Mouse (Mus musculus) ZHBTc4 (cell line): ENCODE measurements around the gene Arf5.
A peak's percentile ranks its signal among the peaks of the same experiment; 100 is the strongest.

Experiments
- DNase-seq: peaks from one replicate; pipeline ENCODE4 v3.0.0-alpha.2; 2011; ENCODE audit warnings: low read depth, low spot score

Arf5 gene

GRCm38 (mm10) chr6:28423313-28423712 lies at the start of gene Arf5:
Gene Arf5, plus strand, starts transcription at chr6:28423560.
- peak; percentile 86 for DNase-seq

GRCm38 (mm10) chr6:28381983-28382382 lies 41.4 kb upstream of the Arf5 start:
- DNase-seq: no peak

GRCm38 (mm10) chr6:28385169-28385568 lies 38.2 kb upstream of the Arf5 start:
- DNase-seq: no peak

GRCm38 (mm10) chr6:28389038-28389437 lies 34.3 kb upstream of the Arf5 start:
- DNase-seq: no peak

- DNase-seq: no peak
These were observed 27.1 kb upstream of the Arf5 start for GRCm38 (mm10) chr6:28396051-28396852.

GRCm38 (mm10) chr6:28396853-28397457 lies 26.4 kb upstream of the Arf5 start:
- no peak for DNase-seq

GRCm38 (mm10) chr6:28397681-28398203 lies 25.6 kb upstream of the Arf5 start, which contains the start of gene Zfp800:
Gene Zfp800, minus strand, starts transcription at chr6:28398005.
- peak; percentile 53 for DNase-seq

GRCm38 (mm10) chr6:28398726-28399125 lies 24.6 kb upstream of the Arf5 start:
- peak; percentile 45 for DNase-seq

GRCm38 (mm10) chr6:28399791-28400190 lies 23.6 kb upstream of the Arf5 start:
- DNase-seq: peak; percentile 72

GRCm38 (mm10) chr6:28410053-28410452 lies 13.3 kb upstream of the Arf5 start:
- DNase-seq: peak; percentile 33

GRCm38 (mm10) chr6:28411236-28411635 lies 12.1 kb upstream of the Arf5 start:
- DNase-seq: no peak

- no peak for DNase-seq
These were observed 6.4 kb upstream of the Arf5 start for GRCm38 (mm10) chr6:28416981-28417380.

GRCm38 (mm10) chr6:28418449-28418848 lies 4.9 kb upstream of the Arf5 start:
- DNase-seq: no peak

GRCm38 (mm10) chr6:28419673-28420072 lies 3.7 kb upstream of the Arf5 start:
- DNase-seq: no peak

GRCm38 (mm10) chr6:28420361-28420760 lies 3.0 kb upstream of the Arf5 start:
- no peak for DNase-seq

- no peak for DNase-seq
These were observed 2.5 kb upstream of the Arf5 start for GRCm38 (mm10) chr6:28420865-28421264.

- DNase-seq: peak; percentile 97
These were observed 1.8 kb upstream of the Arf5 start for GRCm38 (mm10) chr6:28421469-28422000.

- DNase-seq: no peak
These were observed 589 bp upstream of the Arf5 start for GRCm38 (mm10) chr6:28422651-28423290.

- peak; percentile 50 for DNase-seq
These were observed 671 bp downstream of the Arf5 start for GRCm38 (mm10) chr6:28423767-28424695.

GRCm38 (mm10) chr6:28425019-28425418 lies 1.7 kb downstream of the Arf5 start:
- DNase-seq: no peak
